Mouse (Mus musculus) lung, embryonic 15.5 days (tissue): Measurements from ENCODE around the gene Pdpr. TPM values are rescaled to one million over a fixed set of nuclear protein-coding genes. Genes with fewer than 3 reads are reported as not detected.
A peak's percentile ranks its signal among the peaks of the same experiment; 100 is the strongest.
"Not testable (repeated sequence)": the region's sequence is repeated elsewhere in the genome, so short reads cannot be mapped to it uniquely, and the experiment has no call there.

ENCODE experiments used
- ATAC-seq: fragments of 200-750 bp; cut with Nextera tagmentation; 2 replicates; pipeline ENCODE4 v1.8.0; 2017; ENCODE audit warnings: moderate number of reproducible peaks, borderline replicate concordance; ENCODE audit not compliant: low FRiP score, low TSS enrichment; ENCODE audit errors: extremely low read depth
- H3K27ac ChIP-seq: fragments of 300-500 bp; sonication (generic); 2 replicates; pipeline ENCODE4 v1.5.1; 2015; ENCODE audit warnings: moderate library complexity, mild to moderate bottlenecking, inconsistent platforms
- H3K27me3 ChIP-seq: fragments of 300-500 bp; sonication (generic); 2 replicates; pipeline ENCODE4 v1.6.1; 2015; ENCODE audit warnings: inconsistent platforms
- H3K36me3 ChIP-seq: fragments of 300-500 bp; sonication (generic); 2 replicates; pipeline ENCODE4 v1.6.1; 2015; ENCODE audit warnings: inconsistent platforms
- H3K4me1 ChIP-seq: fragments of 300-500 bp; sonication (generic); 2 replicates; pipeline ENCODE4 v1.6.1; 2015; ENCODE audit warnings: inconsistent platforms
- H3K4me2 ChIP-seq: fragments of 300-500 bp; sonication (generic); 2 replicates; pipeline ENCODE4 v1.6.1; 2015; ENCODE audit warnings: inconsistent platforms, mild to moderate bottlenecking, moderate library complexity
- H3K4me3 ChIP-seq: fragments of 300-500 bp; sonication (generic); 2 replicates; pipeline ENCODE4 v1.5.1; 2015; ENCODE audit warnings: mild to moderate bottlenecking, inconsistent platforms
- H3K9ac ChIP-seq: fragments of 300-500 bp; sonication (generic); 2 replicates; pipeline ENCODE4 v1.6.1; 2015; ENCODE audit warnings: inconsistent platforms
- H3K9me3 ChIP-seq: fragments of 300-500 bp; sonication (generic); 2 replicates; pipeline ENCODE4 v1.6.1; 2016; ENCODE audit warnings: inconsistent platforms
- WGBS: fragments of 180-500 bp; shearing (Covaris S2); methylation state at CpG from one replicate; pipeline ENCODE4 v1.1.7; 2015; 5-methylcytosine and 5-hydroxymethylcytosine counted together
- polyA plus RNA-seq: library from polyadenylated mRNA; unstranded; fragments of >200 nt; fragmentation: Nextera tagmentation; extraction: Ambion mirVana; gene quantifications from 2 replicates; pipeline ENCODE4 v1.2.1, GENCODE M21; 2015

Gene Pdpr
- polyA plus RNA-seq, 1 experiment from 2014 or later: 10.7 TPM

- Histone ChIP-seq H3K27me3 (no peaks in the 10 kb centered on the region), H3K36me3 (no peaks in the 10 kb centered on the region), H3K4me1 (peaks cover 20% of the 10 kb centered on the region), H3K9me3 (no peaks in the 10 kb centered on the region), H3K27ac (peak overlapping the region; percentile 44), H3K4me2 (peak overlapping the region; percentile 78), H3K4me3 (peak overlapping the region; percentile 72), H3K9ac (peak overlapping the region; percentile 55)
- WGBS: under 1% methylated on average over 27 of the region's 27 CpGs
- peak; percentile 83; the same call in 1 of the 2 replicates for ATAC-seq
Observed at GRCm38 (mm10) chr8:111062072-111062757, 32.2 kb upstream of the Pdpr start.

GRCm38 (mm10) chr8:111062893-111063292 is 31.5 kb upstream of the Pdpr start:
- no peaks in the 10 kb centered on the region for H3K27me3 ChIP-seq
- WGBS: 41% methylated on average over 2 of the region's 2 CpGs
- no peak overlapping the region for H3K9ac ChIP-seq
- peak overlapping the region; percentile 72; the same call in 1 of the 2 replicates for H3K4me3 ChIP-seq
- H3K9me3 ChIP-seq: no peaks in the 10 kb centered on the region
- H3K4me1 ChIP-seq: peaks cover 13% of the 10 kb centered on the region
- H3K36me3 ChIP-seq: no peaks in the 10 kb centered on the region
- ATAC-seq: no peak
- peak overlapping the region; percentile 78 for H3K4me2 ChIP-seq
- no peak overlapping the region for H3K27ac ChIP-seq

- no peak overlapping the region for H3K27ac ChIP-seq
- H3K4me2 ChIP-seq: no peak overlapping the region
- H3K9me3 ChIP-seq: no peaks in the 10 kb centered on the region
- 66% methylated on average over 4 of the region's 4 CpGs for WGBS
- ATAC-seq: no peak
- H3K36me3 ChIP-seq: no peaks in the 10 kb centered on the region
- H3K4me3 ChIP-seq: no peak overlapping the region
- H3K9ac ChIP-seq: no peak overlapping the region
- H3K4me1 ChIP-seq: peaks cover 5% of the 10 kb centered on the region; the same call in 1 of the 2 replicates
- H3K27me3 ChIP-seq: no peaks in the 10 kb centered on the region
Observed at GRCm38 (mm10) chr8:111066308-111066707, 28.1 kb upstream of the Pdpr start.

GRCm38 (mm10) chr8:111067439-111067838 is 27.0 kb upstream of the Pdpr start:
- H3K27ac ChIP-seq: no peak overlapping the region
- H3K36me3 ChIP-seq: no peaks in the 10 kb centered on the region
- H3K27me3 ChIP-seq: no peaks in the 10 kb centered on the region
- H3K9me3 ChIP-seq: no peaks in the 10 kb centered on the region
- no peak overlapping the region for H3K9ac ChIP-seq
- H3K4me3 ChIP-seq: no peak overlapping the region
- H3K4me2 ChIP-seq: no peak overlapping the region
- ATAC-seq: no peak
- 25% methylated on average over 10 of the region's 10 CpGs for WGBS
- no peaks in the 10 kb centered on the region for H3K4me1 ChIP-seq

- H3K4me3 ChIP-seq, H3K9ac ChIP-seq, H3K4me1 ChIP-seq, H3K9me3 ChIP-seq, ATAC-seq, H3K27me3 ChIP-seq, H3K4me2 ChIP-seq, H3K27ac ChIP-seq, H3K36me3 ChIP-seq: not testable (repeated sequence)
- 85% methylated on average over 9 of the region's 9 CpGs for WGBS
Observed at GRCm38 (mm10) chr8:111068660-111069059, 25.8 kb upstream of the Pdpr start.

- no peak for ATAC-seq
- no peaks in the 10 kb centered on the region for H3K4me1 ChIP-seq
- no peaks in the 10 kb centered on the region for H3K27me3 ChIP-seq
- H3K27ac ChIP-seq: no peak overlapping the region
- WGBS: 88% methylated on average over 3 of the region's 3 CpGs
- H3K36me3 ChIP-seq: no peaks in the 10 kb centered on the region
- H3K4me2 ChIP-seq: no peak overlapping the region
- no peaks in the 10 kb centered on the region for H3K9me3 ChIP-seq
- no peak overlapping the region for H3K4me3 ChIP-seq
- H3K9ac ChIP-seq: no peak overlapping the region
Observed at GRCm38 (mm10) chr8:111075926-111076325, 18.5 kb upstream of the Pdpr start.

GRCm38 (mm10) chr8:111079461-111079860 is 15.0 kb upstream of the Pdpr start:
- Histone ChIP-seq H3K9ac (no peak overlapping the region), H3K4me2 (no peak overlapping the region), H3K27me3 (no peaks in the 10 kb centered on the region), H3K27ac (no peak overlapping the region), H3K4me3 (no peak overlapping the region), H3K4me1 (no peaks in the 10 kb centered on the region), H3K36me3 (no peaks in the 10 kb centered on the region), H3K9me3 (no peaks in the 10 kb centered on the region)
- WGBS: 65% methylated on average over 5 of the region's 5 CpGs
- ATAC-seq: no peak

- no peak overlapping the region for H3K4me3 ChIP-seq
- no peak for ATAC-seq
- no peaks in the 10 kb centered on the region for H3K9me3 ChIP-seq
- no peak overlapping the region for H3K9ac ChIP-seq
- no peaks in the 10 kb centered on the region for H3K4me1 ChIP-seq
- 28% methylated on average over 6 of the region's 6 CpGs for WGBS
- no peak overlapping the region for H3K27ac ChIP-seq
- H3K27me3 ChIP-seq: no peaks in the 10 kb centered on the region
- H3K36me3 ChIP-seq: no peaks in the 10 kb centered on the region
- no peak overlapping the region for H3K4me2 ChIP-seq
Observed at GRCm38 (mm10) chr8:111079861-111080271, 14.6 kb upstream of the Pdpr start.

- no peak for ATAC-seq
- Histone ChIP-seq H3K9ac (no peak overlapping the region), H3K27me3 (no peaks in the 10 kb centered on the region), H3K9me3 (no peaks in the 10 kb centered on the region), H3K36me3 (no peaks in the 10 kb centered on the region), H3K4me2 (no peak overlapping the region), H3K27ac (no peak overlapping the region), H3K4me3 (no peak overlapping the region), H3K4me1 (no peaks in the 10 kb centered on the region)
- WGBS: 57% methylated on average over 12 of the region's 12 CpGs
Observed at GRCm38 (mm10) chr8:111081580-111082258, 12.7 kb upstream of the Pdpr start.

GRCm38 (mm10) chr8:111083936-111084335 is 10.5 kb upstream of the Pdpr start:
- H3K9me3 ChIP-seq, ATAC-seq, H3K4me1 ChIP-seq, H3K4me2 ChIP-seq, H3K36me3 ChIP-seq, H3K9ac ChIP-seq, H3K27ac ChIP-seq, H3K4me3 ChIP-seq, H3K27me3 ChIP-seq: not testable (repeated sequence)
- WGBS: 84% methylated on average over 5 of the region's 5 CpGs

- no peak overlapping the region for H3K9ac ChIP-seq
- H3K4me2 ChIP-seq: no peak overlapping the region
- ATAC-seq: no peak
- peaks cover 5% of the 10 kb centered on the region; the same call in 1 of the 2 replicates for H3K4me1 ChIP-seq
- no peaks in the 10 kb centered on the region for H3K9me3 ChIP-seq
- WGBS: 0% methylated on average over 2 of the region's 2 CpGs
- no peak overlapping the region for H3K27ac ChIP-seq
- H3K4me3 ChIP-seq: no peak overlapping the region
- no peaks in the 10 kb centered on the region for H3K36me3 ChIP-seq
- no peaks in the 10 kb centered on the region for H3K27me3 ChIP-seq
Observed at GRCm38 (mm10) chr8:111090126-111090525, 4.3 kb upstream of the Pdpr start.

- ATAC-seq: no peak
- Histone ChIP-seq H3K9ac (no peak overlapping the region), H3K4me3 (no peak overlapping the region), H3K4me1 (peaks cover 19% of the 10 kb centered on the region), H3K36me3 (no peaks in the 10 kb centered on the region), H3K27me3 (no peaks in the 10 kb centered on the region), H3K27ac (no peak overlapping the region), H3K4me2 (no peak overlapping the region), H3K9me3 (no peaks in the 10 kb centered on the region)
- whole genome bisulfite sequencing: 72% methylated on average over 7 of the region's 7 CpGs
Observed at GRCm38 (mm10) chr8:111091706-111092105, 2.7 kb upstream of the Pdpr start.
